Mouse (Mus musculus): ENCODE measurements at regions not wholly inside any gene's neighbourhood (a gene's known extent, or its start where the extent isn't known, plus 50 kb on each side); places are given as distances from the start of the nearest gene placed in this dataset.

- no peak for TF ChIP-seq CTCF (IDR thresholded peaks at IDR 0.05; ENCODE audit: control insufficient read depth, insufficient read depth, low read length)
- no peak for TF ChIP-seq POLR2A (IDR thresholded peaks at IDR 0.05; ENCODE audit: borderline replicate concordance, control insufficient read depth, low read depth, low read length)
These were observed 159.9 kb upstream of the Hes1 start for GRCm38 (mm10) chr16:29904183-29904775.
